Mouse (Mus musculus): ENCODE results near the gene Actb. TPM values are rescaled to one million over a fixed set of nuclear protein-coding genes. Genes with fewer than 3 reads are reported as not detected.
A peak's percentile ranks its signal among the peaks of the same experiment; 100 is the strongest.

Gene Actb
- polyA plus RNA-seq, 1 experiment from 2014 or later = 12,646 TPM

DNA sequence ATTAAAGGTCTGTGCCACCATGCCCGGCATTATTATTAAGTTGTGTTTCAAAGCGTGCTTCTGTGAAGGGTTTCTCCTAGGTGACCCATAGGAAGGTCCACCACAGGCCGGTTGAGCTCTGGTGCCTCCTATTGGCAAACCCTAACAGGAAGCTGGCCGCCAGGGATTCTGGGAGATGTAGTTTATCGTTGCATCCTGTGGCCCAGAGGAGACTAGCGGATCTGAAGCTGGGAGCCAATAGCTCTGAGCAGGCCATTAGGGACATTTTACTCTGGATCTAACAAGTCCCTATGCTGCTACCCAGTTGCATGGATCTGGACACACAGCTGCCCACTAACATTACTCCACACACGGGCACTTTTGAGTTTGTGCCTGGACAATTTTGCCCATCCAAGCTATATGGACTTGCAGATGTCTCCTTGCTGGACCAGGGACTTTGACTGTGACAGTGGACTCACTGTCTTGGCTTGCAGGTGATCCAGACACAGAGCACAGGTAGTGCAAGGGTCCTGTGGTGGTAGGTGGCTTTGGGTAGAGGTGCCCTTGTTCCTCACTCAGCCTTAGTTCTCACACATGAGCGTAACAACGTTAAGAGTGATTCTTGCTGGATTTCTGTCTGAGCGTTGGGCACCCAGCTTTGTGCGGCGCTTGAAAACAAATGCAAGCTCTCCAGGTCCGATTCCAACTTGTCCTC lies 29.2 kb upstream of the Actb start:
- H3K4me2 ChIP-seq (replicated peaks; ENCODE audit: low read depth, low read length) = peak overlapping the region; percentile 53
- WGBS = 18% methylated on average over 13 of the region's 13 CpGs
- H3K4me3 ChIP-seq (ENCODE audit: low read length) = peak overlapping the region; percentile 31

DNA sequence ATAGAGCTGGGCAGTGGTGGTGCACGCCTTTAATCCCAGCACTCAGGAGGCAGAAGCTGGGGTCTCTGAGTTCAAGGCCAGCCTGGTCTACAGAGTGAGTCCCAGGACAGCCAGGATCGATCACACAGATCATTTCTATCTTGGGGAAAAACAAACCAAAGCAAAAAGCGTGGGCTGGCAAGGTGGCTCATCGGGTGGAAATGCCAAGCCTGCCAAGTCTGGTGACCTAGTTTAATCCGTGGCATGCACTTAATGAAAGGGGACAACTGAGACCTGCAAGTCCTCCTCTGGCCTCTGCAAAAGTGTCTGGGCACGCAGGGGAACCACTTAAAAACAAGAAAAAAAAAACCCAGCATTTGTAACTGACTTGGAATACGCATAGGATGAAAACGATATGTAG lies 26.2 kb upstream of the Actb start:
- no peak for ATAC-seq (ENCODE audit: low FRiP score, low TSS enrichment)
- no peak overlapping the region for H3K27ac ChIP-seq (ENCODE audit: low read length)

More for the DNA sequence above, 29.2 kb upstream of the Actb start:
- Histone ChIP-seq H3K4me1 (ENCODE audit: insufficient read depth, low read length) (0 out of 2 replicates have a peak, but pooled peaks cover 3% of the 10 kb centered on the region), H3K36me3 (ENCODE audit: insufficient read depth, low read length) (no peaks in the 10 kb centered on the region), H3K27ac (ENCODE audit: low read length) (no peak overlapping the region), H3K27me3 (ENCODE audit: insufficient read depth, low read length) (no peaks in the 10 kb centered on the region), H3K9me3 (ENCODE audit: low read length) (0 out of 2 replicates have a peak, but pooled peaks cover 4% of the 10 kb centered on the region), H3K9ac (replicated peaks; ENCODE audit: low read length) (peak overlapping the region; percentile 54)
- peak; percentile 69 for ATAC-seq (ENCODE audit: low FRiP score, low TSS enrichment)

GRCm38 (mm10) chr5:142932084-142932685 lies 25.6 kb upstream of the Actb start:
- peak; percentile 21 for ATAC-seq (ENCODE audit: low FRiP score, low TSS enrichment)
- no peaks in the 10 kb centered on the region for H3K27me3 ChIP-seq (ENCODE audit: insufficient read depth, low read length)
- 0 out of 2 replicates have a peak overlapping the region, but pooled peaks have one; percentile 36 for H3K9ac ChIP-seq (replicated peaks; ENCODE audit: low read length)
- 24% methylated on average over 9 of the region's 9 CpGs for WGBS
- H3K4me2 ChIP-seq (replicated peaks; ENCODE audit: low read depth, low read length) = 0 out of 2 replicates have a peak overlapping the region, but pooled peaks have one; percentile 5
- peaks cover 9% of the 10 kb centered on the region; the same call in 1 of the 2 replicates for H3K4me1 ChIP-seq (ENCODE audit: insufficient read depth, low read length)
- H3K4me3 ChIP-seq (ENCODE audit: low read length) = no peak overlapping the region
- H3K36me3 ChIP-seq (ENCODE audit: insufficient read depth, low read length) = no peaks in the 10 kb centered on the region
- peak overlapping the region; percentile 9; the same call in 1 of the 2 replicates for H3K27ac ChIP-seq (ENCODE audit: low read length)
- H3K9me3 ChIP-seq (ENCODE audit: low read length) = no peaks in the 10 kb centered on the region

More for the DNA sequence above, 26.2 kb upstream of the Actb start:
- peaks cover 9% of the 10 kb centered on the region; the same call in 1 of the 2 replicates for H3K4me1 ChIP-seq (ENCODE audit: insufficient read depth, low read length)
- 79% methylated on average over 8 of the region's 8 CpGs for WGBS
- H3K9me3 ChIP-seq (ENCODE audit: low read length) = no peaks in the 10 kb centered on the region
- H3K9ac ChIP-seq (replicated peaks; ENCODE audit: low read length) = no peak overlapping the region
- no peaks in the 10 kb centered on the region for H3K36me3 ChIP-seq (ENCODE audit: insufficient read depth, low read length)
- H3K27me3 ChIP-seq (ENCODE audit: insufficient read depth, low read length) = no peaks in the 10 kb centered on the region
- H3K4me2 ChIP-seq (replicated peaks; ENCODE audit: low read depth, low read length) = no peak overlapping the region
- H3K4me3 ChIP-seq (ENCODE audit: low read length) = no peak overlapping the region

DNA sequence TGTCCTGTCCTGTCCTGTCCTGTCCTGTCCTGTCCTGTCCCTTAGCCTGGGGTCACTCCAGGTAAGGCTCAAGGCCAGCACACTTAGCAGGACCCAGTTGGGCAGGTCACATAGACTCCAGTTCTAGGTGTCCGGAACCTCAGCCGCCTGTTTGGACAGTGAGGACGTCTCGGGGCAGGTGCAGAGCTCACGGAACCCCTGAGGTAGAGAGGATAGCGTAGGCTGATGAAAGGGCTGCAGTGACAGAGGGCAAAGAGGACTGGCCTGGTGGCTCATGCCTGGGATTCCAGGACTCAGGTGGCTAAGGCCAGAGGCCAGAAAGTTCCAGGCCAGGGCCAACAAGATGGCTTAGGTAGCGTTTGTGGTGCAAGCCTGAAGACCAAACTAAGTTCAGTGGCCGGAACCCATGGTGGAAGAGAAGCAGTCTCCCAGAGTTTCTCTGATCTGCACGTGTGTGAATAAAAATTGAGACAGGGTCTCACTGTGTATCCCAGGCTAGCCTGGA lies 24.7 kb upstream of the Actb start:
- Histone ChIP-seq H3K4me1 (ENCODE audit: insufficient read depth, low read length) (peaks cover 16% of the 10 kb centered on the region), H3K27me3 (ENCODE audit: insufficient read depth, low read length) (no peaks in the 10 kb centered on the region), H3K9ac (replicated peaks; ENCODE audit: low read length) (no peak overlapping the region), H3K36me3 (ENCODE audit: insufficient read depth, low read length) (no peaks in the 10 kb centered on the region), H3K27ac (ENCODE audit: low read length) (no peak overlapping the region), H3K4me2 (replicated peaks; ENCODE audit: low read depth, low read length) (no peak overlapping the region), H3K4me3 (ENCODE audit: low read length) (no peak overlapping the region), H3K9me3 (ENCODE audit: low read length) (no peaks in the 10 kb centered on the region)
- ATAC-seq (ENCODE audit: low FRiP score, low TSS enrichment) = no peak
- 90% methylated on average over 9 of the region's 9 CpGs for WGBS

- Histone ChIP-seq H3K4me1 (ENCODE audit: insufficient read depth, low read length) (peaks cover 20% of the 10 kb centered on the region), H3K27me3 (ENCODE audit: insufficient read depth, low read length) (no peaks in the 10 kb centered on the region), H3K4me3 (ENCODE audit: low read length) (peak overlapping the region; percentile 49), H3K9ac (replicated peaks; ENCODE audit: low read length) (peak overlapping the region; percentile 71), H3K27ac (ENCODE audit: low read length) (peak overlapping the region; percentile 82), H3K9me3 (ENCODE audit: low read length) (no peaks in the 10 kb centered on the region), H3K4me2 (replicated peaks; ENCODE audit: low read depth, low read length) (peak overlapping the region; percentile 66), H3K36me3 (ENCODE audit: insufficient read depth, low read length) (no peaks in the 10 kb centered on the region)
- WGBS = 5% methylated on average over 4 of the region's 4 CpGs
- peak; percentile 7; the same call in 1 of the 2 replicates for ATAC-seq (ENCODE audit: low FRiP score, low TSS enrichment)
Observed at GRCm38 (mm10) chr5:142929400-142929752, 22.8 kb upstream of the Actb start.

GRCm38 (mm10) chr5:142928749-142929399 lies 22.3 kb upstream of the Actb start:
- Histone ChIP-seq H3K27me3 (ENCODE audit: insufficient read depth, low read length) (no peaks in the 10 kb centered on the region), H3K9ac (replicated peaks; ENCODE audit: low read length) (peak overlapping the region; percentile 71), H3K4me1 (ENCODE audit: insufficient read depth, low read length) (peaks cover 20% of the 10 kb centered on the region), H3K4me3 (ENCODE audit: low read length) (peak overlapping the region; percentile 49), H3K4me2 (replicated peaks; ENCODE audit: low read depth, low read length) (peak overlapping the region; percentile 66), H3K36me3 (ENCODE audit: insufficient read depth, low read length) (no peaks in the 10 kb centered on the region), H3K27ac (ENCODE audit: low read length) (peak overlapping the region; percentile 82), H3K9me3 (ENCODE audit: low read length) (no peaks in the 10 kb centered on the region)
- WGBS = 4% methylated on average over 29 of the region's 35 CpGs
- ATAC-seq (ENCODE audit: low FRiP score, low TSS enrichment) = peak; percentile 40; the same call in 1 of the 2 replicates

- 91% methylated on average over 12 of the region's 12 CpGs for WGBS
- peaks cover 20% of the 10 kb centered on the region for H3K4me1 ChIP-seq (ENCODE audit: insufficient read depth, low read length)
- ATAC-seq (ENCODE audit: low FRiP score, low TSS enrichment) = no peak
- no peak overlapping the region for H3K9ac ChIP-seq (replicated peaks; ENCODE audit: low read length)
- no peak overlapping the region for H3K4me2 ChIP-seq (replicated peaks; ENCODE audit: low read depth, low read length)
- no peaks in the 10 kb centered on the region for H3K36me3 ChIP-seq (ENCODE audit: insufficient read depth, low read length)
- peak overlapping the region; percentile 79 for H3K27ac ChIP-seq (ENCODE audit: low read length)
- H3K4me3 ChIP-seq (ENCODE audit: low read length) = no peak overlapping the region
- H3K27me3 ChIP-seq (ENCODE audit: insufficient read depth, low read length) = no peaks in the 10 kb centered on the region
- H3K9me3 ChIP-seq (ENCODE audit: low read length) = no peaks in the 10 kb centered on the region
Observed at GRCm38 (mm10) chr5:142927341-142927930, 20.9 kb upstream of the Actb start.

- H3K27ac ChIP-seq (ENCODE audit: low read length) = peak overlapping the region; percentile 79
- H3K9me3 ChIP-seq (ENCODE audit: low read length) = no peaks in the 10 kb centered on the region
- no peak for ATAC-seq (ENCODE audit: low FRiP score, low TSS enrichment)
- no peaks in the 10 kb centered on the region for H3K36me3 ChIP-seq (ENCODE audit: insufficient read depth, low read length)
- peak overlapping the region; percentile 42 for H3K9ac ChIP-seq (replicated peaks; ENCODE audit: low read length)
- no peaks in the 10 kb centered on the region for H3K27me3 ChIP-seq (ENCODE audit: insufficient read depth, low read length)
- H3K4me3 ChIP-seq (ENCODE audit: low read length) = no peak overlapping the region
- 35% methylated on average over 3 of the region's 3 CpGs for WGBS
- peaks cover 20% of the 10 kb centered on the region for H3K4me1 ChIP-seq (ENCODE audit: insufficient read depth, low read length)
- peak overlapping the region; percentile 28; the same call in 1 of the 2 replicates for H3K4me2 ChIP-seq (replicated peaks; ENCODE audit: low read depth, low read length)
Observed at GRCm38 (mm10) chr5:142926940-142927228, 20.3 kb upstream of the Actb start.

DNA sequence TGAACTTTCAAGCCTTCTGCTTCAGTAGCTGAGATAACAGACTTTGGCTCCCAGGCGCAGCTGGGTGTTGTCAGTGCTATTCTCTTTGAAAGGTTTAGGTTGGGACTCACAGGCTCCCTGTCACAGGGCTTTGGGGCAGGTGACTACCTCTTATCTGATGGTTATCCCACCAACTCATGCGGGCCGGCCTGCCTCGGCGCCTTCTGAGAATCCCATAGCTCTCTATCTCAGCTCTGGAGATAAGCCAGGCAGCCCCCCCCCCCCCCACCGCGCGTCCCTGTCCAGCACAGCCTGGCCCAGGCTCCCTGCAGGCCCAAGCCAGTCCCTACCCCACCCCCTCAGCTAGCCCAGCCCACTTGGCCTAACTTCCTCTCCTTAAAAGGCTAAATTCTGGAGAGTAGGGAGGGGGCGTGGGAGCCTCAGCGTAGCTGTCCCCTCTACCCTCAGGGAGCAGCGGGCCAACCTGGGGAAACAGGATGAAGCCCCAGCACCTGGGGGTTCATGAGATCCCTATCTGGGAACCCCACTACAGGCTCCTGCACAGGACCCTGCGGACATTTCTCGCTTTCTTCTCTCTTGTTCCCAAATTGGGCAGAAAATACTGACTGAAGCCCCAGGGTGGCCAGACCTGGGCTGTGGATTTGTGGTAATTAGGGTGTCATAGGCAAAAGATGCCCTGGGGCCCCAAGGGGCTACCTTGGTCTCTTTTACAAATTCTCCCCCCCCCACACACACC lies 19.8 kb upstream of the Actb start:
- H3K4me2 ChIP-seq (replicated peaks; ENCODE audit: low read depth, low read length) = peak overlapping the region; percentile 28; the same call in 1 of the 2 replicates
- peaks cover 20% of the 10 kb centered on the region for H3K4me1 ChIP-seq (ENCODE audit: insufficient read depth, low read length)
- H3K36me3 ChIP-seq (ENCODE audit: insufficient read depth, low read length) = no peaks in the 10 kb centered on the region
- peak overlapping the region; percentile 42 for H3K9ac ChIP-seq (replicated peaks; ENCODE audit: low read length)
- H3K27ac ChIP-seq (ENCODE audit: low read length) = peak overlapping the region; percentile 79
- no peaks in the 10 kb centered on the region for H3K9me3 ChIP-seq (ENCODE audit: low read length)
- no peak overlapping the region for H3K4me3 ChIP-seq (ENCODE audit: low read length)
- WGBS = 19% methylated on average over 13 of the region's 13 CpGs
- peak; percentile 84 for ATAC-seq (ENCODE audit: low FRiP score, low TSS enrichment)
- H3K27me3 ChIP-seq (ENCODE audit: insufficient read depth, low read length) = no peaks in the 10 kb centered on the region

All from kidney, embryonic 16.5 days (tissue).